Mouse (Mus musculus) testis, postnatal 10 days (tissue): ENCODE results near the gene Yeats2.

Experiments
- DNase-seq: peaks from one replicate; pipeline ENCODE4 v3.0.0; 2021; ENCODE audit warnings: low spot score

Yeats2 gene

GRCm38 (mm10) chr16:20280238-20280637 is 139.4 kb downstream of the Yeats2 start:
- no peak for DNase-seq
